Mouse (Mus musculus): Measurements from ENCODE around the gene Fam163a. TPM values are rescaled to one million over a fixed set of nuclear protein-coding genes. Genes with fewer than 3 reads are reported as not detected.
"Not testable (repeated sequence)": the region's sequence is repeated elsewhere in the genome, so short reads cannot be mapped to it uniquely, and the experiment has no call there.

The Fam163a gene
- 11.0 and 12.2 TPM in 2 replicates for total RNA-seq (2021)
- long read RNA-seq, experiment 1, partial matches to known transcripts = 0 of 31 reads
- long read RNA-seq, experiment 1, other reads (novel, unspliced or antisense) = 31 of 31 reads
- long read RNA-seq, experiment 2, partial matches to known transcripts = 0 of 19 reads
- long read RNA-seq, experiment 2, other reads (novel, unspliced or antisense) = 19 of 19 reads

- DNase-seq = peak; percentile 44
Observed at GRCm38 (mm10) chr1:156204656-156205131, at the start of gene Fam163a. Gene Fam163a, minus strand, starts transcription at chr1:156205026.

GRCm38 (mm10) chr1:156251096-156251495 is 46.3 kb upstream of the Fam163a start:
- not testable (repeated sequence) for DNase-seq

GRCm38 (mm10) chr1:156247893-156248292 is 43.1 kb upstream of the Fam163a start:
- DNase-seq = no peak

- peak; percentile 71 for DNase-seq
Observed at GRCm38 (mm10) chr1:156241713-156242348, 37.0 kb upstream of the Fam163a start.

GRCm38 (mm10) chr1:156241035-156241434 is 36.2 kb upstream of the Fam163a start:
- peak; percentile 42 for DNase-seq

- no peak for DNase-seq
Observed at GRCm38 (mm10) chr1:156231122-156231521, 26.3 kb upstream of the Fam163a start.

GRCm38 (mm10) chr1:156230339-156231089 is 25.7 kb upstream of the Fam163a start:
- peak; percentile 53 for DNase-seq

- peak; percentile 73 for DNase-seq
Observed at GRCm38 (mm10) chr1:156229448-156229847, 24.6 kb upstream of the Fam163a start.

GRCm38 (mm10) chr1:156228728-156229127 is 23.9 kb upstream of the Fam163a start:
- no peak for DNase-seq

GRCm38 (mm10) chr1:156226903-156227302 is 22.1 kb upstream of the Fam163a start:
- no peak for DNase-seq

- no peak for DNase-seq
Observed at GRCm38 (mm10) chr1:156222205-156223000, 17.6 kb upstream of the Fam163a start.

- no peak for DNase-seq
Observed at GRCm38 (mm10) chr1:156221327-156221726, 16.5 kb upstream of the Fam163a start.

GRCm38 (mm10) chr1:156218573-156218972 is 13.7 kb upstream of the Fam163a start:
- DNase-seq = peak; percentile 52

- DNase-seq = peak; percentile 33
Observed at GRCm38 (mm10) chr1:156217941-156218340, 13.1 kb upstream of the Fam163a start.

GRCm38 (mm10) chr1:156217393-156217792 is 12.6 kb upstream of the Fam163a start:
- DNase-seq = peak; percentile 75

- DNase-seq = no peak
Observed at GRCm38 (mm10) chr1:156216249-156216648, 11.4 kb upstream of the Fam163a start.

- DNase-seq = no peak
Observed at GRCm38 (mm10) chr1:156214651-156215050, 9.8 kb upstream of the Fam163a start.

GRCm38 (mm10) chr1:156212923-156213322 is 8.1 kb upstream of the Fam163a start:
- DNase-seq = no peak

- DNase-seq = no peak
Observed at GRCm38 (mm10) chr1:156211809-156212317, 7.0 kb upstream of the Fam163a start.

- DNase-seq = no peak
Observed at GRCm38 (mm10) chr1:156205164-156205563, 338 bp upstream of the Fam163a start.

GRCm38 (mm10) chr1:156203961-156204655 is 718 bp downstream of the Fam163a start:
- no peak for DNase-seq
